Mouse (Mus musculus): Measurements from ENCODE around the gene Gm49630. TPM values are rescaled to one million over a fixed set of nuclear protein-coding genes. Genes with fewer than 3 reads are reported as not detected.

The Gm49630 gene
- polyA plus RNA-seq (2014; fragmentation: Illumina TruSeq; extraction: RNeasy Lipid Tissue Mini Kit (QIAGEN cat#74804); ENCODE audit: low read depth, low replicate concordance), result not detected

DNA sequence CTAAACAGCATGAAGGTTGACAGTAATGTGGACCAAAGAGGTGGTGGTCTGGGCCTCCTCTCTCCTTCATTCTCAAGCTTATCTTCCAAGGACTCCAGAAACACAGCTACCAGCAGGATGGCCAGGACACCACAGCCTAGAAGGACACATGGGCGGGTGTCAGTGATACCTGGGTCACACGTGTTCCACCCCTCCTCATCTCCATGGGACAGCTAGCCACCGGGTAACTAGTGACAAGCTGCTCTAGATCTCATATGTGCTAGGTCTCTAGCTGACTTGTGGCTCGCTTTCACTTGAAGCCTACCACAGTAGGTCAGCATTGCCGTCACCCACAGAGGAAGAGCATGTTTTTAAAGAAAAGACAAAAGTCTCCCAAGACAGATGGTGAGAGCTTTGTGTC is at the start of gene Gm49630:
Gm49630 (minus strand) TSS at position 101 of the 400 bp plus-strand sequence.

DNA sequence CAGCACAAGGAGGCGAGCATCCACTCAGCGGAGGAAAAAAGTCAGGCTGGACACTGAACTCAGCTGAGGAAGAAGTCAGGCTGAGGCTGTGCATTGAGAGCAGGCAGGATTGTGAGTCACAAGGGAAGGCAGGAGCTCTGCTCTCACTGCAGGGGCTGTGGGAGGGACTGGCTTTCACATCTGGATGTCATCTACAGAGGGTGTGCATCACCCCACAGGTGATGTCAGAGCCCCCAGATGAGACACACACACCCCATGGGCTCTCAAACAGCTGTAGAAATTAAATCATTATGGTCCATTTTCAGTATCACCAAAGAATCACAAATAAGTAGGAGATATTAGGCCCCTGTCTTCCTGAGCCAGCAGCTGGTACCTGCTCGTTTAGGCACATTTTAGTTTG is 13.6 kb upstream of the Gm49630 start, which contains the start of gene Unc93a2:
Unc93a2 (minus strand) TSS at position 101 of the 400 bp plus-strand sequence.

DNA sequence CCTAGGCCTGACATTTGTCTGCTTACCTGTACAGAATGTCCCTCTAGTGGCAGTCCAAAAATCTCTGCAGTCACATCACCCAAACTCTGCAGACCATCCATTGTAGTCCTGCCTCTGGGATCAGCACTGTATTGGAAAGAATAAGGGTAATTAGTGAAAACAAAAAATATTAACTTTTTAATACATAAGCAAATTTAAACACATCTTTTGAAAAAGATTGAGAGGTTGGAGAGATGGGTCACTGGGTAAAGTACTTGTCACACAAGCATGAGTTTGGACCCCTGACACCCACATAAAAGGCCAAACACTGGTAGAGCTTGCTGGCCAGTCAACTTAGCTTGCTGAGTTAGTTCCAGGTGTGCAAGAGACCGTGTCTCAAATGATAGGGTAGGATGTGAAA is 19.2 kb downstream of the Gm49630 start, which contains the start of gene Ttll2:
Ttll2 (minus strand) TSS at position 101 of the 400 bp plus-strand sequence.

DNA sequence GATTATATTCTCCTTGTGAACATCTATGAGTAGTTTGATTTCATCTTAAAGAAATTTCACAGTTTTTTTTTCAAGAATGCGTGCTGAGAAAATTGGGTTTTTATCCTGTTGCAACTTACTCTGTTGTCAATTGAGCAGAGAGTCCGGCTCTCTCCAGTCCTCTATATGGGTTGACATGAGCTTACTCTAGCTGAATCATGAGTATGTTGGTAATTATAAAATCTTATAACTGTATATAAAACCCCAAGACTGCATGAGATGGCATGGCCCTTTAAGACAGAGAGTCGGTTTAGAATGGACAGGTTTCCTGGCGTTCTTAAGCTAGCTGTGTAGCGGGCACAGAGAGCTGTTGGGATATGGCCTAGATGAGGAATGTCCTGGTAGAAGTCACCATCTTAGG is 47.4 kb downstream of the Gm49630 start, which contains the start of gene Tcp10a:
Tcp10a (plus strand) TSS at position 301 of the 400 bp plus-strand sequence.

Other genes starting within 250 kb of the Gm49630 start
- gene Rps6ka2, start 201.9 kb downstream of the Gm49630 start, polyA plus RNA-seq (2014; fragmentation: Illumina TruSeq; extraction: RNeasy Lipid Tissue Mini Kit (QIAGEN cat#74804); ENCODE audit: low read depth, low replicate concordance), result 0.16 TPM
- gene Tcp10a, start 47.3 kb downstream of the Gm49630 start, polyA plus RNA-seq (2014; fragmentation: Illumina TruSeq; extraction: RNeasy Lipid Tissue Mini Kit (QIAGEN cat#74804); ENCODE audit: low read depth, low replicate concordance), result not detected
- not detected for gene Ttll2, start 19.3 kb downstream of the Gm49630 start, polyA plus RNA-seq (2014; fragmentation: Illumina TruSeq; extraction: RNeasy Lipid Tissue Mini Kit (QIAGEN cat#74804); ENCODE audit: low read depth, low replicate concordance)
- gene Unc93a2, start 13.5 kb upstream of the Gm49630 start, polyA plus RNA-seq (2014; fragmentation: Illumina TruSeq; extraction: RNeasy Lipid Tissue Mini Kit (QIAGEN cat#74804); ENCODE audit: low read depth, low replicate concordance), result 2.3 TPM